Mouse (Mus musculus) kidney, embryonic 16.5 days (tissue): Measurements from ENCODE around the gene Tbxas1. TPM values are rescaled to one million over a fixed set of nuclear protein-coding genes. Genes with fewer than 3 reads are reported as not detected.
A peak's percentile ranks its signal among the peaks of the same experiment; 100 is the strongest.

Source experiments
- ATAC-seq: fragments of 200-750 bp; cut with Nextera tagmentation; 2 replicates; pipeline ENCODE4 v1.8.0; 2017; ENCODE audit warnings: moderate TSS enrichment; ENCODE audit not compliant: low FRiP score, low TSS enrichment
- H3K27ac ChIP-seq: fragments of 300-500 bp; sonication (generic); 2 replicates; pipeline ENCODE4 v1.5.1; 2014; ENCODE audit warnings: low read length
- H3K27me3 ChIP-seq: fragments of 300-500 bp; sonication (generic); 2 replicates; pipeline ENCODE4 v1.6.1; 2014; ENCODE audit warnings: low read length, control low read depth, mixed read lengths; ENCODE audit not compliant: insufficient read depth
- H3K36me3 ChIP-seq: fragments of 300-500 bp; sonication (generic); 2 replicates; pipeline ENCODE4 v1.6.1; 2014; ENCODE audit warnings: low read length, control low read depth, mixed read lengths; ENCODE audit not compliant: insufficient read depth
- H3K4me1 ChIP-seq: fragments of 300-500 bp; sonication (generic); 2 replicates; pipeline ENCODE4 v1.6.1; 2014; ENCODE audit warnings: low read length, control low read depth, mixed read lengths; ENCODE audit not compliant: insufficient read depth
- H3K4me2 ChIP-seq: fragments of 300-500 bp; sonication (generic); replicated peaks from 2 replicates; pipeline ENCODE4 v1.6.1; 2014; ENCODE audit warnings: low read depth, low read length
- H3K4me3 ChIP-seq: fragments of 300-500 bp; sonication (generic); 2 replicates; pipeline ENCODE4 v1.5.1; 2014; ENCODE audit warnings: mild to moderate bottlenecking, low read length
- H3K9ac ChIP-seq: fragments of 300-500 bp; sonication (generic); replicated peaks from 2 replicates; pipeline ENCODE4 v1.6.1; 2014; ENCODE audit warnings: low read length
- H3K9me3 ChIP-seq: fragments of 300-500 bp; sonication (generic); 2 replicates; pipeline ENCODE4 v1.6.1; 2016; ENCODE audit warnings: low read length, control low read depth
- WGBS: fragments of 180-500 bp; shearing (Covaris S2); extraction: QIAGEN DNeasy Blood & Tissue Kit; methylation state at CpG from one replicate; pipeline ENCODE4 v1.1.7; 2014; 5-methylcytosine and 5-hydroxymethylcytosine counted together
- polyA plus RNA-seq: library from polyadenylated mRNA; unstranded; fragments of >200 nt; fragmentation: Nextera tagmentation; extraction: Ambion mirVana; gene quantifications from 2 replicates; pipeline ENCODE4 v1.2.1, GENCODE M21; 2015

Tbxas1 gene
- 8.4 and 9.2 TPM in 2 replicates for polyA plus RNA-seq

DNA sequence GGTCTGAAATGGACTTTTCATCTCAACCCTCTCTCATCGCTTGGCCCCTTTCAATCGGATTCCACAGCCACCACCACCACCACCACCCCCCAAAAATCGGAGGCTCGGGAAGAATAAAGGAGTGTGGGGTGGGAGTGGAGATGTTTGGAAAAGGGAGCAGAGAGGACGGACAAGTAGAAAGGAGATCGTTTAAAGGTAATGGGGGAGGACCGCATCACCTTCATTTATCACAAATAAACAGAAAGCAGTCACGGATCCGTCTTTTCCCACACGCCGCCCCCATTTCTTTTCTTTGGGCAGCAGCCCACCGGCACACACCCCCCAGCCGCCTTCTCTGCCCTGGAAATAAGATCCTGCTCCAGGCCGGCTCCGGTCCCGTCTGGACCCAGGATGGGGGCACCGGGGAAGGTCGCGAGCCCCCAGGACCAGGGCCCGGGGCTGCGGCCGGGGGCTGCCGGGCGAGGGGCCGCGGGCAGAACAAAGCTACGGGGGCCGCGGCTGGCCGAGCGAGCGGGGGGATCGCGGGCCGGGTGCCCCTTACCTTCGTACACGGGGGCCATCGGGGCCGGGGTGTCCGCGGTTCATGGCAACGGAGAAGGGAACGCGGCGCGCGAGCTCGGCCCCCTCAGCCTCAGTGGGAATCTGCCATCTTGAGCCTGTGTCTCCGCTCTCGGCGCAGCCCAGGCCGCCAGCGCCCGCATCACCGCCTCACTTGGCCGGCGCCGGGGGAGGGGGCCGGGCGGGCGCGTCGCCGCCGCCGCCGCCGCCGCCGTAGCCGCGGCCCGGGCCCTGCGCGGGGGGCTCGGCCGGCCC lies at the start of gene Tbxas1:
Tbxas1 (plus strand) TSS at position 147 of the 813 bp plus-strand sequence.
- Histone ChIP-seq H3K4me2 (peak within 1 kb of the TSS; percentile 69), H3K4me3 (peak within 1 kb of the TSS; percentile 98), H3K9ac (peak within 1 kb of the TSS; percentile 99), H3K27ac (peak within 1 kb of the TSS; percentile 91), H3K9me3 (no peaks in the 10 kb centered on the region), H3K36me3 (no peaks in the 10 kb centered on the region), H3K27me3 (no peaks in the 10 kb centered on the region), H3K4me1 (peaks cover 29% of the 10 kb centered on the region)
- under 1% methylated on average over 57 of the region's 77 CpGs for WGBS
- ATAC-seq, result peak; percentile 75

GRCm38 (mm10) chr6:38825886-38826285 lies 49.3 kb upstream of the Tbxas1 start:
- H3K4me2 ChIP-seq, result no peak overlapping the region
- no peak overlapping the region for H3K4me3 ChIP-seq
- H3K9ac ChIP-seq, result no peak overlapping the region
- H3K27me3 ChIP-seq, result no peaks in the 10 kb centered on the region
- peaks cover 15% of the 10 kb centered on the region for H3K4me1 ChIP-seq
- no peaks in the 10 kb centered on the region for H3K36me3 ChIP-seq
- no peaks in the 10 kb centered on the region for H3K9me3 ChIP-seq
- no peak for ATAC-seq
- no peak overlapping the region for H3K27ac ChIP-seq

DNA sequence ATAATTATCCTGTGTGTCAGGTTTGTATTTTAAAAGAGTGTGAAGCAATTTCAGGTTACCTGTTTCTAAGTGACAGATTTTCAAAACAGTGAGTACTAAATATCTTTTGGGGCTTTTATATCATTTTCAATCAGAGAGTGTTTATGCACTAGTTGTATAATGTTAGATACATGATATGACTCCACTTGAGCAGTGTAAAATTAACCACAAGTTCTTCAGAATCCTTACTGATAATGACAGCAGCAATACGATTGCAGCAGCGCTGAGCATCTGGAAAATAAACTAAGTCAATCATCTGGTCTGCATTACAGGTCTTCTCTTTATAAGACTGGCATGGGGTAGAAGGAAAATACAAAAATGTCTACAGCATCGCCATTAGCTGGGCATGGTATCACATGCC lies 48.3 kb upstream of the Tbxas1 start:
- no peak for ATAC-seq
- no peaks in the 10 kb centered on the region for H3K36me3 ChIP-seq

DNA sequence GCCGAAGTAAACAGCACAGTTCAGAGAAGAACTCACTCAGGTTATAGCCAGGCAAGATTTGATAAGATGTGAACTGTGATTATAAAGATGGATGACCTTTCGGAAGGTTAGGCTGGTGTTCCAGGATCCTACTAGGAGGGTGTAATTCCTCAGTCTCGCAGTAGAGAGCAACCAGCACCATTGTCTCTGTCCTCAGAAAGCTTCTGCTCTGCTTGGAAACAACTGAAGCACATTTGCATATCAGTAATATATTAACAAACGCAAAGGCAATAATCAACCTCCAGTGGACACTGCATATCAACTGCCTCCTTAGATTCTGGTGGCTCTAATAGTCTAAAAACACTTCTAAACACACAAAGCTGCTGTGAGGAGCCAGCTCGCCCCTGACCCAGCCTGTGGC lies 47.8 kb upstream of the Tbxas1 start:
- 67% methylated on average over 5 of the region's 5 CpGs for WGBS
- H3K9me3 ChIP-seq, result no peaks in the 10 kb centered on the region
- no peak overlapping the region for H3K9ac ChIP-seq
- no peaks in the 10 kb centered on the region for H3K36me3 ChIP-seq
- H3K27ac ChIP-seq, result no peak overlapping the region
- no peaks in the 10 kb centered on the region for H3K27me3 ChIP-seq
- no peak for ATAC-seq
- H3K4me2 ChIP-seq, result no peak overlapping the region
- H3K4me1 ChIP-seq, result peaks cover 15% of the 10 kb centered on the region
- no peak overlapping the region for H3K4me3 ChIP-seq

More for the DNA sequence above, 48.3 kb upstream of the Tbxas1 start:
- Histone ChIP-seq H3K4me3 (no peak overlapping the region), H3K4me1 (peaks cover 15% of the 10 kb centered on the region), H3K4me2 (no peak overlapping the region), H3K27ac (no peak overlapping the region), H3K27me3 (no peaks in the 10 kb centered on the region), H3K9me3 (no peaks in the 10 kb centered on the region), H3K9ac (no peak overlapping the region)
- 83% methylated on average over 3 of the region's 3 CpGs for WGBS

DNA sequence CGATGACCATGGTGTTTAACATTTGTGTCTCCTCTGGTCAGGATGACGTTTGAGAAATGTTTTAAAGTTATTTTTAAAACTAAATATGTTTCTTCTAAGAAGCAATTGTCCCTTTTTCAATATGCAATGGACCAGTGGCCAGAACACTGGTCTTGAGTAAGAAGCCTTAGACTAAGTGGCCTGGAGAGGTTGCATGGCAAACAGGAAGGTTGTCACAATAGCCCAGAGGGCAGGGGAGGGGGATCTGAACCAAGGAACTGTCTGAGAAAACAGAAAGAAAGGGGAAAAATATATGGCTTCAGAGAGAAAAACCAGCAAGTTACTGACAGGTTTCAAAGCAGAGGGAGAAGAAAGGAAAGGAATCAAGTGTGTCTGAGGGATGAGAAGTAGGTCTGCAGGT lies 47.0 kb upstream of the Tbxas1 start:
- 86% methylated on average over 2 of the region's 2 CpGs for WGBS
- Histone ChIP-seq H3K9ac (no peak overlapping the region), H3K27ac (no peak overlapping the region), H3K36me3 (no peaks in the 10 kb centered on the region), H3K9me3 (no peaks in the 10 kb centered on the region), H3K27me3 (no peaks in the 10 kb centered on the region), H3K4me3 (no peak overlapping the region), H3K4me2 (no peak overlapping the region), H3K4me1 (peaks cover 12% of the 10 kb centered on the region)
- no peak for ATAC-seq

DNA sequence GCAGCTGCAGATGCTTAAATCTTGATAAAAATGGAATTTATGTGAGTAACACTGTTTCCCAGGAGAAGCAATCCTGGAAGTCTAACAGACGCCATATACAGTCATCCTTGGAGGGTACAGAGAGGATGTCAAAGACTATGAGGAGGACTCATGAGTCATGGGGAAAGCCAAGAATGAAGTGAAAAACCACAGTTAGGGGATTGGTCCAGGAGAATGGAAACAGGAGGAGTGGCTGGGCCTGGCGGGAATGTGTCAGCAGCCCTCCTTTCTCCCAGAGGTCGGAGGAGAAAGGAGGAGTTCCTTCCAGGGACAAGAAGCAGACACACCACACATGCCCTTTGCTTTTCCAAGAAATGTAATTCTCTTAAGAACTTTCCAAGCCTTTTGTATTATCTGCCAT lies 45.8 kb upstream of the Tbxas1 start:
- 67% methylated on average over 3 of the region's 3 CpGs for WGBS

GRCm38 (mm10) chr6:38833721-38834120 lies 41.5 kb upstream of the Tbxas1 start:
- no peaks in the 10 kb centered on the region for H3K4me1 ChIP-seq
- H3K9me3 ChIP-seq, result no peaks in the 10 kb centered on the region
- WGBS, result 83% methylated on average over 3 of the region's 3 CpGs
- no peaks in the 10 kb centered on the region for H3K27me3 ChIP-seq
- ATAC-seq, result no peak
- no peaks in the 10 kb centered on the region; the same call in 1 of the 2 replicates for H3K36me3 ChIP-seq
- H3K4me3 ChIP-seq, result no peak overlapping the region
- H3K27ac ChIP-seq, result no peak overlapping the region
- no peak overlapping the region for H3K9ac ChIP-seq
- H3K4me2 ChIP-seq, result no peak overlapping the region

More for the DNA sequence above, 45.8 kb upstream of the Tbxas1 start:
- ATAC-seq, result no peak
- Histone ChIP-seq H3K27me3 (no peaks in the 10 kb centered on the region), H3K9me3 (no peaks in the 10 kb centered on the region), H3K4me2 (no peak overlapping the region), H3K4me3 (no peak overlapping the region), H3K9ac (no peak overlapping the region), H3K4me1 (peaks cover 6% of the 10 kb centered on the region), H3K27ac (no peak overlapping the region), H3K36me3 (no peaks in the 10 kb centered on the region)

DNA sequence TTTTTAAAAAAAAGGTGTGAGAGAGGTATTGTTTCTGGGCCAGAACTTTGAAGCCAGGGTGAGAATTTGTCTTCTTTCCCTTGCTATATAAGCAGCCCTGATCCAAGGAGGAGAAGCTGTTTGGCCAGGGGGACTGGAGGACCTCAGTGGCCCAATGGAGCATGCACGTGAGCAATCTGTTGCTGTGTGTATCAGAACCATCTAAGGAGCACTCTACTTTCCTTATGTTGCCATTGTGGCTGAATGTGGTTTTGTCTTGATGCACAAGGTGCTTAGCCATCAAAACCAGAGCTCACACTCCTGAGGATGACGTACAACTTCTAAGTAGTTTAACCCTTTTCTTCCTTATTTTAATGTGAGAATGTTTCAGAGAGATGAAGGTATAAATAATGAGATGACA lies 40.5 kb upstream of the Tbxas1 start:
- no peak for ATAC-seq
- H3K4me1 ChIP-seq, result no peaks in the 10 kb centered on the region
- H3K4me3 ChIP-seq, result no peak overlapping the region
- H3K27me3 ChIP-seq, result no peaks in the 10 kb centered on the region
- WGBS, result 57% methylated on average over 2 of the region's 2 CpGs
- H3K36me3 ChIP-seq, result no peaks in the 10 kb centered on the region; the same call in 1 of the 2 replicates
- H3K27ac ChIP-seq, result no peak overlapping the region
- H3K9ac ChIP-seq, result no peak overlapping the region
- no peak overlapping the region for H3K4me2 ChIP-seq
- no peaks in the 10 kb centered on the region for H3K9me3 ChIP-seq

DNA sequence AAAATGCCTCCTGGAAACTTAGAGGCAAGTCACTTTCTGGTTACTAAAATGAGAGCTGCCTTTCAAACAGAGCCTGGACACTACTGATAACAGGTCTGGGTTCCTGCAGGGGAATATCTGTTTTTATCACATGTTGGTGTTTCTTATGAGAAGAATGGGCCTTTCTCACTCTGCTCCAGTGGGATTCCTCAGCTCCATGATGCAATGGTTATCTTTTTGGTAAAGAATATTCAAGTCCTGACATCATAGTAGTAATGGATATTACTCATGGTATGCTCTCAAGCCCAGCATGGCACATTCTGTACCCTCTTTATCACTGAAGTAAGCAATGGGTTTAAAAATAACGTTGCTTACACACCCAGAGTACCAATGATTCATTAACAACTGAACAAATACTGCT lies 40.0 kb upstream of the Tbxas1 start:
- H3K4me1 ChIP-seq, result no peaks in the 10 kb centered on the region
- ATAC-seq, result no peak
- no peaks in the 10 kb centered on the region for H3K9me3 ChIP-seq
- 85% methylated on average over 1 of the region's 1 CpGs for WGBS
- H3K4me2 ChIP-seq, result no peak overlapping the region
- H3K9ac ChIP-seq, result no peak overlapping the region
- H3K27me3 ChIP-seq, result no peaks in the 10 kb centered on the region
- no peaks in the 10 kb centered on the region; the same call in 1 of the 2 replicates for H3K36me3 ChIP-seq
- no peak overlapping the region for H3K4me3 ChIP-seq
- no peak overlapping the region for H3K27ac ChIP-seq

DNA sequence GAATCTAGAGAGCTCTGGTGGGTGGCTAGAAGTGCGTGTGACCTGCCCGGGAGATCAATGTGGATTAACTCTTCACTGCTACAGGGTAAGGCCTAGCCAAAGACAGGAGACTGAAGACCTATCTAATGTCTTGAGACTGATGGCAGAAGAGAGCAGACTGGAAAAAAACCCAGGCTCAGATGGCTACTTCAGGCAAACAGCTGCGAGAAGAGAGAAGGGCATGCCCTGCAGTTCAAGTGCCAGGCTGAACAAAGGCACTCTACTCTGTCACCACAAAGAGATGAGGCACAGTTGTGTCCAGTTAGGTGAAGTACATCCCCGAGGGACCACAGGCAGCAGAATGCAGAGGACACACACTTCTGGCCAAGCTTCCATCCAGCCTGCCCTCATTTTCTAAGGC lies 37.1 kb upstream of the Tbxas1 start:
- Histone ChIP-seq H3K36me3 (no peaks in the 10 kb centered on the region; the same call in 1 of the 2 replicates), H3K27ac (no peak overlapping the region), H3K4me3 (no peak overlapping the region), H3K9me3 (no peaks in the 10 kb centered on the region), H3K9ac (no peak overlapping the region), H3K4me2 (no peak overlapping the region), H3K4me1 (no peaks in the 10 kb centered on the region), H3K27me3 (no peaks in the 10 kb centered on the region)
- whole genome bisulfite sequencing, result 76% methylated on average over 4 of the region's 4 CpGs
- no peak for ATAC-seq
